Mouse (Mus musculus): Measurements from ENCODE around the gene Ifngr2. TPM values are rescaled to one million over a fixed set of nuclear protein-coding genes. Genes with fewer than 3 reads are reported as not detected.
A peak's percentile ranks its signal among the peaks of the same experiment; 100 is the strongest.

The Ifngr2 gene
- polyA plus RNA-seq, 1 experiment, result 11.4 TPM

DNA sequence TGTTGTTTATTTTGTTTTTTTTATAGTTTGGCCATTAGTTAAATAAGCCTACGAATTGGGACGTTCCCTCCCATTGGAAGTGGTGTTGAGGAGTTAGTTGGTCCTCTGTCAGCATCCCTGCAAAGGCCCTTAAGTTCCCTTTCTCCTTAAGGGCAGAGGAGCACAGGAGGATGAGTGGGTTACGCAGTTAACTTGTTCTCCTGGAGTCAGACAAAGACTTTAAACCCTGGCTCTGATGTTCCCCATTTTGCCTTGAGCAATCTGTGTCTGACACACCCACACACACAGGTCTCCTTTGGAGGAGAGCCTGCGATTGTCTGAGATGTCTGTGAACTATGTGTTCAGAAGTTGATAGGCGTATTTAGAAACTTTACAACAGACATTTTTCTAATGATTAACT is 1.1 kb downstream of the Ifngr2 start:
- peaks cover 31% of the 10 kb centered on the region for H3K4me1 ChIP-seq (ENCODE audit: control insufficient read depth, insufficient read depth, low read length)
- peak overlapping the region; percentile 90 for H3K4me3 ChIP-seq (ENCODE audit: control insufficient read depth, low read depth, low read length)
- TF ChIP-seq POLR2A (IDR thresholded peaks at IDR 0.05; ENCODE audit: control insufficient read depth, low read depth, low read length), result no peak
- TF ChIP-seq CTCF (IDR thresholded peaks at IDR 0.05; ENCODE audit: control insufficient read depth, insufficient read depth, insufficient replicate concordance, low read depth, low read length), result no peak
- H3K36me3 ChIP-seq (ENCODE audit: control insufficient read depth, insufficient read depth, low read length), result no peaks in the 10 kb centered on the region
- H3K27ac ChIP-seq (ENCODE audit: control insufficient read depth, insufficient read depth, low read depth, low read length), result no peak overlapping the region
- peaks cover 6% of the 10 kb centered on the region; the same call in 1 of the 2 replicates for H3K27me3 ChIP-seq (ENCODE audit: control insufficient read depth, insufficient read depth, low read length)

DNA sequence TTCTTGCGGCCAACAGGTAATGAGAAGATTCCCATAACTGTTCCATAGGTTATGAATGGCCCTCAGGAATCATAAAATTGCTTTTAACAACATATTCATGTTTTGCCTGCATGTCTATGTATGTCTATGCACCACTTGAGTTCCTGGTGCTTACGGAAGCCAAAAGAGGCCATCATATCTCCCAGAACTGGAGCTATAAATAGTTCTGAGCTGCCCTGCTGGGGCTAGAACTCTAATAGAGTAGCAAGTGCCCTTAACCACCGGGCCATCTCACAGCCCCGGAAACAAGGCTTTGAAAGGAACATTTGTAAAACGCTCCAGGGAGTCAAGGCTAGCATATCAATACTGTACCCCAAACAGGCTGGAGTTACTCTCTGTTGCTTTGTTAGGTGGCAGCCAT is 1.7 kb downstream of the Ifngr2 start:
- no peak overlapping the region for H3K4me3 ChIP-seq (ENCODE audit: control insufficient read depth, low read depth, low read length)
- H3K4me1 ChIP-seq (ENCODE audit: control insufficient read depth, insufficient read depth, low read length), result peaks cover 32% of the 10 kb centered on the region
- no peak overlapping the region for H3K27ac ChIP-seq (ENCODE audit: control insufficient read depth, insufficient read depth, low read depth, low read length)
- TF ChIP-seq CTCF (IDR thresholded peaks at IDR 0.05; ENCODE audit: control insufficient read depth, insufficient read depth, insufficient replicate concordance, low read depth, low read length) (no peak), POLR2A (IDR thresholded peaks at IDR 0.05; ENCODE audit: control insufficient read depth, low read depth, low read length) (no peak)
- H3K27me3 ChIP-seq (ENCODE audit: control insufficient read depth, insufficient read depth, low read length), result peaks cover 6% of the 10 kb centered on the region; the same call in 1 of the 2 replicates
- H3K36me3 ChIP-seq (ENCODE audit: control insufficient read depth, insufficient read depth, low read length), result no peaks in the 10 kb centered on the region

- Histone ChIP-seq H3K27me3 (ENCODE audit: control insufficient read depth, insufficient read depth, low read length) (peaks cover 6% of the 10 kb centered on the region; the same call in 1 of the 2 replicates), H3K4me1 (ENCODE audit: control insufficient read depth, insufficient read depth, low read length) (peaks cover 33% of the 10 kb centered on the region), H3K36me3 (ENCODE audit: control insufficient read depth, insufficient read depth, low read length) (no peaks in the 10 kb centered on the region), H3K4me3 (ENCODE audit: control insufficient read depth, low read depth, low read length) (no peak overlapping the region), H3K27ac (ENCODE audit: control insufficient read depth, insufficient read depth, low read depth, low read length) (no peak overlapping the region)
- TF ChIP-seq CTCF (IDR thresholded peaks at IDR 0.05; ENCODE audit: control insufficient read depth, insufficient read depth, insufficient replicate concordance, low read depth, low read length) (no peak), POLR2A (IDR thresholded peaks at IDR 0.05; ENCODE audit: control insufficient read depth, low read depth, low read length) (no peak)
Measured at GRCm38 (mm10) chr16:91548996-91549395, 2.1 kb downstream of the Ifngr2 start.

- H3K36me3 ChIP-seq (ENCODE audit: control insufficient read depth, insufficient read depth, low read length), result no peaks in the 10 kb centered on the region
- TF ChIP-seq CTCF (IDR thresholded peaks at IDR 0.05; ENCODE audit: control insufficient read depth, insufficient read depth, insufficient replicate concordance, low read depth, low read length) (no peak), POLR2A (IDR thresholded peaks at IDR 0.05; ENCODE audit: control insufficient read depth, low read depth, low read length) (no peak)
- peaks cover 35% of the 10 kb centered on the region for H3K4me1 ChIP-seq (ENCODE audit: control insufficient read depth, insufficient read depth, low read length)
- peaks cover 6% of the 10 kb centered on the region; the same call in 1 of the 2 replicates for H3K27me3 ChIP-seq (ENCODE audit: control insufficient read depth, insufficient read depth, low read length)
- no peak overlapping the region for H3K27ac ChIP-seq (ENCODE audit: control insufficient read depth, insufficient read depth, low read depth, low read length)
- no peak overlapping the region for H3K4me3 ChIP-seq (ENCODE audit: control insufficient read depth, low read depth, low read length)
Measured at GRCm38 (mm10) chr16:91549616-91550015, 2.7 kb downstream of the Ifngr2 start.

DNA sequence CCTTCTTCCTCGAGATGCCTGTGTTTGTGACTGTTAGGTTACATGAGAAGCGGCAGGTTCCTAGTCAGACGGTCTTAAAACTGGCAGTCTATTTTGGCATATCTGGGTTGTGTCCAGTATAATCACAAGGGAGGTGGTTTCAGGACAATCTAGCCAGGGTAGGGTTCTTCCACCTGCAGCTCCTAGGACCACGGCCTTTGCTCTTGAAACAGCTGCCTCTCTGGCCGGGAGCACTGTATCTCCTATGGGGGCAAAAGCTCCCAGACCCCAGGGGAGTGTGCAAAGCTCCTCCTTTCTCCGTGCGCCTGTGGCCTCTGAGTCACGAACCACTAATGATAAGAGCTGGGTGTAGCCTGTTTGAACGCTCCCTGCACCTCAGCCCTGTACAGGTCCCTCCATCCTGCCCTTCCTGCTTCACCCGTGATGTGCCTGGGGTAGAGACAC is 4.2 kb downstream of the Ifngr2 start:
- no peak overlapping the region for H3K4me3 ChIP-seq (ENCODE audit: control insufficient read depth, low read depth, low read length)
- no peaks in the 10 kb centered on the region for H3K36me3 ChIP-seq (ENCODE audit: control insufficient read depth, insufficient read depth, low read length)
- TF ChIP-seq POLR2A (IDR thresholded peaks at IDR 0.05; ENCODE audit: control insufficient read depth, low read depth, low read length), result no peak
- H3K4me1 ChIP-seq (ENCODE audit: control insufficient read depth, insufficient read depth, low read length), result peaks cover 31% of the 10 kb centered on the region
- H3K27ac ChIP-seq (ENCODE audit: control insufficient read depth, insufficient read depth, low read depth, low read length), result no peak overlapping the region
- H3K27me3 ChIP-seq (ENCODE audit: control insufficient read depth, insufficient read depth, low read length), result peaks cover 6% of the 10 kb centered on the region; the same call in 1 of the 2 replicates

GRCm38 (mm10) chr16:91552072-91552471 is 5.2 kb downstream of the Ifngr2 start:
- H3K4me3 ChIP-seq (ENCODE audit: control insufficient read depth, low read depth, low read length), result no peak overlapping the region
- peaks cover 27% of the 10 kb centered on the region for H3K4me1 ChIP-seq (ENCODE audit: control insufficient read depth, insufficient read depth, low read length)
- H3K36me3 ChIP-seq (ENCODE audit: control insufficient read depth, insufficient read depth, low read length), result no peaks in the 10 kb centered on the region
- peaks cover 2% of the 10 kb centered on the region; the same call in 1 of the 2 replicates for H3K27me3 ChIP-seq (ENCODE audit: control insufficient read depth, insufficient read depth, low read length)
- TF ChIP-seq CTCF (IDR thresholded peaks at IDR 0.05; ENCODE audit: control insufficient read depth, insufficient read depth, insufficient replicate concordance, low read depth, low read length) (no peak), POLR2A (IDR thresholded peaks at IDR 0.05; ENCODE audit: control insufficient read depth, low read depth, low read length) (no peak)
- no peak overlapping the region for H3K27ac ChIP-seq (ENCODE audit: control insufficient read depth, insufficient read depth, low read depth, low read length)

DNA sequence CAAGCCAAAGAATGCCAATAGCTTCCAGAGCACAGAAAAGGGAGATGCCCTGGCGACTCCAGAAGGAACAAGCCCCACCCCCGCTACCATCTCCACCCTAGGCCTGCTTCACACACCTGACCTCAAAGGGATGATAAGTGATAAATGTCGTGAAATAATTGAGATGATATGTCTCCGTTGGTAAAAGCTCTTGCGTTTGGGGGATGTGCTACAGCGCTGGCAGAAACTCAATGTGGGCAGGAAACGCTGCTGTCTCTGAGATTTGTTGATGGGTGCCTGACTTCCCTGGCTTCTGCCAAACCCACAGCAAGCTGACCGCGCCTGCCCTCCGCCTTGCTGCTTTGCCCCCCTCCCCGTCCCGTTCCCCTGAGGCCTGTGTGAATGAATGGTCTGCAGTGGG is 6.8 kb downstream of the Ifngr2 start:
- Histone ChIP-seq H3K4me1 (ENCODE audit: control insufficient read depth, insufficient read depth, low read length) (peaks cover 24% of the 10 kb centered on the region), H3K27me3 (ENCODE audit: control insufficient read depth, insufficient read depth, low read length) (no peaks in the 10 kb centered on the region), H3K36me3 (ENCODE audit: control insufficient read depth, insufficient read depth, low read length) (no peaks in the 10 kb centered on the region), H3K27ac (ENCODE audit: control insufficient read depth, insufficient read depth, low read depth, low read length) (no peak overlapping the region), H3K4me3 (ENCODE audit: control insufficient read depth, low read depth, low read length) (no peak overlapping the region)
- TF ChIP-seq CTCF (IDR thresholded peaks at IDR 0.05; ENCODE audit: control insufficient read depth, insufficient read depth, insufficient replicate concordance, low read depth, low read length) (no peak), POLR2A (IDR thresholded peaks at IDR 0.05; ENCODE audit: control insufficient read depth, low read depth, low read length) (no peak)

Measured in testis, adult 2 months (tissue).